Mouse (Mus musculus) liver (tissue): ENCODE measurements around the gene Nr1h4.
"Not testable (repeated sequence)": the region's sequence is repeated elsewhere in the genome, so short reads cannot be mapped to it uniquely, and the experiment has no call there.

Experiments used
- DNase-seq: peaks from one replicate; pipeline ENCODE4 v3.0.0-alpha.2; 2020; ENCODE audit warnings: mixed read lengths

Nr1h4 gene

GRCm38 (mm10) chr10:89532929-89533727 is at the start of gene Nr1h4:
Nr1h4 (minus strand) TSS chr10:89533585.
- peak; percentile 21 for DNase-seq

- no peak for DNase-seq
Measured at GRCm38 (mm10) chr10:89578801-89579200, 45.4 kb upstream of the Nr1h4 start.

- DNase-seq = no peak
Measured at GRCm38 (mm10) chr10:89577666-89578065, 44.3 kb upstream of the Nr1h4 start.

- no peak for DNase-seq
Measured at GRCm38 (mm10) chr10:89573421-89573820, 40.0 kb upstream of the Nr1h4 start.

- no peak for DNase-seq
Measured at GRCm38 (mm10) chr10:89572946-89573345, 39.6 kb upstream of the Nr1h4 start.

- no peak for DNase-seq
Measured at GRCm38 (mm10) chr10:89567391-89567790, 34.0 kb upstream of the Nr1h4 start.

- no peak for DNase-seq
Measured at GRCm38 (mm10) chr10:89565301-89566022, 32.1 kb upstream of the Nr1h4 start.

- no peak for DNase-seq
Measured at GRCm38 (mm10) chr10:89562113-89562512, 28.7 kb upstream of the Nr1h4 start.

GRCm38 (mm10) chr10:89559351-89559750 is 26.0 kb upstream of the Nr1h4 start:
- no peak for DNase-seq

GRCm38 (mm10) chr10:89554885-89555284 is 21.5 kb upstream of the Nr1h4 start:
- not testable (repeated sequence) for DNase-seq

- DNase-seq = not testable (repeated sequence)
Measured at GRCm38 (mm10) chr10:89553855-89554254, 20.5 kb upstream of the Nr1h4 start.

- DNase-seq = no peak
Measured at GRCm38 (mm10) chr10:89553015-89553414, 19.6 kb upstream of the Nr1h4 start.

- no peak for DNase-seq
Measured at GRCm38 (mm10) chr10:89551657-89552056, 18.3 kb upstream of the Nr1h4 start.

GRCm38 (mm10) chr10:89548028-89548427 is 14.6 kb upstream of the Nr1h4 start:
- no peak for DNase-seq

GRCm38 (mm10) chr10:89546989-89547388 is 13.6 kb upstream of the Nr1h4 start:
- no peak for DNase-seq

GRCm38 (mm10) chr10:89543867-89544266 is 10.5 kb upstream of the Nr1h4 start:
- DNase-seq = no peak

GRCm38 (mm10) chr10:89542321-89542720 is 8.9 kb upstream of the Nr1h4 start:
- no peak for DNase-seq

- no peak for DNase-seq
Measured at GRCm38 (mm10) chr10:89532451-89532850, 934 bp downstream of the Nr1h4 start.

GRCm38 (mm10) chr10:89531976-89532375 is 1.4 kb downstream of the Nr1h4 start:
- no peak for DNase-seq

- DNase-seq = no peak
Measured at GRCm38 (mm10) chr10:89531194-89531634, 2.2 kb downstream of the Nr1h4 start.

- DNase-seq = no peak
Measured at GRCm38 (mm10) chr10:89527054-89527453, 6.3 kb downstream of the Nr1h4 start.

GRCm38 (mm10) chr10:89525823-89526222 is 7.6 kb downstream of the Nr1h4 start:
- DNase-seq = no peak

GRCm38 (mm10) chr10:89522481-89522880 is 10.9 kb downstream of the Nr1h4 start:
- DNase-seq = no peak

GRCm38 (mm10) chr10:89521790-89522431 is 11.5 kb downstream of the Nr1h4 start:
- peak; percentile 31 for DNase-seq
